Mouse (Mus musculus): ENCODE measurements around the gene Trak1. TPM values are rescaled to one million over a fixed set of nuclear protein-coding genes. Genes with fewer than 3 reads are reported as not detected.
A peak's percentile ranks its signal among the peaks of the same experiment; 100 is the strongest.
"Not testable (repeated sequence)": the region's sequence is repeated elsewhere in the genome, so short reads cannot be mapped to it uniquely, and the experiment has no call there.

The Trak1 gene
- polyA plus RNA-seq, 1 experiment from 2014 or later, result 25.9 TPM

DNA sequence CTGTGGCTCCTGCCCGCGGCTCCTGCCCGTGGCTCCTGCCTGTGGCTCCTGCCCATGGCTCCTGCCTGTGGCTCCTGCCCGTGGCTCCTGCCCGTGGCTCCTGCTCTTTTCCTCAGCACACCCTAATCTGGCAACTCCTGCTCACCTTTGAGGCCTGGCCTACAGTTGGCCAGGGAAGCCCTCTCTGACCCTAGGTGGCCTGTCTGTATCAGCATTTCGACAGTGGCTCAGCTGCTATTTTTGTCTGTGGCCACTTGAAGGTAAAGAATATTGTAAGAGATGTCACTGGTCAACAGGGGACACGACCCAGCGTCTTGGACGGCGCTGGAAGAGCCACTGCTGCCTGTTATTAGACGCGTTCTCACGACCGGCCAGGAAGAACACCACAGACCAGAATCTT lies 24.7 kb downstream of the Trak1 start:
- H3K27me3 ChIP-seq, result no peaks in the 10 kb centered on the region
- 94% methylated on average over 14 of the region's 14 CpGs for WGBS

GRCm38 (mm10) chr9:121328342-121328741 lies 31.0 kb downstream of the Trak1 start:
- ATAC-seq (ENCODE audit: insufficient number of reproducible peaks, low FRiP score, low TSS enrichment, low read depth); H3K9ac ChIP-seq; H3K27me3 ChIP-seq; H3K4me3 ChIP-seq; H3K4me2 ChIP-seq; H3K9me3 ChIP-seq; H3K27ac ChIP-seq; H3K36me3 ChIP-seq: not testable (repeated sequence)
- H3K4me1 ChIP-seq, result peaks cover 22% of the 10 kb centered on the region
- 89% methylated on average over 17 of the region's 21 CpGs for WGBS

More for the DNA sequence above, 24.7 kb downstream of the Trak1 start:
- Histone ChIP-seq H3K4me1 (peaks cover 16% of the 10 kb centered on the region), H3K4me2 (no peak overlapping the region), H3K27ac (no peak overlapping the region), H3K36me3 (no peaks in the 10 kb centered on the region), H3K4me3 (no peak overlapping the region), H3K9ac (no peak overlapping the region), H3K9me3 (no peaks in the 10 kb centered on the region)
- no peak for ATAC-seq (ENCODE audit: insufficient number of reproducible peaks, low FRiP score, low TSS enrichment, low read depth)

GRCm38 (mm10) chr9:121329181-121329580 lies 31.9 kb downstream of the Trak1 start:
- no peaks in the 10 kb centered on the region for H3K27me3 ChIP-seq
- no peak overlapping the region for H3K4me3 ChIP-seq
- peaks cover 4% of the 10 kb centered on the region; the same call in 1 of the 2 replicates for H3K36me3 ChIP-seq
- H3K27ac ChIP-seq, result 0 out of 2 replicates have a peak overlapping the region, but pooled peaks have one; percentile 1
- H3K9me3 ChIP-seq, result no peaks in the 10 kb centered on the region
- peaks cover 29% of the 10 kb centered on the region for H3K4me1 ChIP-seq
- 66% methylated on average over 8 of the region's 8 CpGs for WGBS
- no peak overlapping the region for H3K9ac ChIP-seq
- H3K4me2 ChIP-seq, result no peak overlapping the region
- ATAC-seq (ENCODE audit: insufficient number of reproducible peaks, low FRiP score, low TSS enrichment, low read depth), result no peak

DNA sequence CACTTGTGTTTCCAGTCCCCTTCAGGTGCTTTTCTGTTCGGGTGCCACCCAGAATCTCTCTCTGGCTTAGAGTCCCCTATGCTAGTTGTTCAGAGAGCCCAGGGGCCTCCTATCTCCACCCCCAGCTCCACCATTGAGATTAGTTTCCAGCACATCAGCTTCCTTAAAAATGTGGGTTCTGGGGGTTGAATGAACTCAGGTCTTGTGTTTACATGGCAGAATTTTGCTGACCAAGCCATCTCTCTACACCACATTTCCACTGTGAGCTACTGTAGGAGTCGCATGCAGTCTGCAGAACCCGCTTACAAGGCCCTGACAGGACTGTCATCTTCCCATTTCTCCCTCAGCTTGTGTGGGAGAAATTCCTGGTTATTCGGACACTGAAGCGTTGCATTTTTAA lies 32.8 kb downstream of the Trak1 start:
- Histone ChIP-seq H3K27ac (0 out of 2 replicates have a peak overlapping the region, but pooled peaks have one; percentile 5), H3K4me3 (no peak overlapping the region), H3K4me1 (peaks cover 37% of the 10 kb centered on the region), H3K4me2 (no peak overlapping the region), H3K27me3 (no peaks in the 10 kb centered on the region), H3K36me3 (peaks cover 4% of the 10 kb centered on the region; the same call in 1 of the 2 replicates), H3K9me3 (no peaks in the 10 kb centered on the region), H3K9ac (no peak overlapping the region)
- ATAC-seq (ENCODE audit: insufficient number of reproducible peaks, low FRiP score, low TSS enrichment, low read depth), result no peak
- 85% methylated on average over 5 of the region's 5 CpGs for WGBS

DNA sequence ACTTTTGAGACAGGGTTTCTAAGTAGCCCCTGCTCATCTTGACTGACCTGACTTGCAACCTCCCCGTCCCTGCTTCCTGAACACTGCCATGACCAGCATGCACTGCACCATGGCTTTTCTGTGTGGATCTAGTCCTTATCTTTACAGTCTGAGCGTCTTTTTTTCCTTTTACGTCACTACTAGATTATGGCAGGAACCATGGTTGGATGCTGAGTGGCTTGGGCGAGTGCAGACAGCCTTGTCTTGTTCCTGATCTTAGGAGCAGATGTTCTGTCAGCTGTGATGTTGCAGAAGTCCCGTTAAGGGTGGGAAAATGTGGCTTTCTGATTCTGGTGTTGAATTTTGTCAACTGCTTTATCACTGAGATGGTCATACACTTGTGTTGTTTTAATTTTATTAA lies 34.1 kb downstream of the Trak1 start:
- 27% methylated on average over 5 of the region's 5 CpGs for WGBS
- Histone ChIP-seq H3K27ac (peak overlapping the region; percentile 80), H3K9me3 (no peaks in the 10 kb centered on the region), H3K4me2 (no peak overlapping the region), H3K27me3 (no peaks in the 10 kb centered on the region), H3K4me1 (peaks cover 48% of the 10 kb centered on the region), H3K36me3 (peaks cover 4% of the 10 kb centered on the region; the same call in 1 of the 2 replicates), H3K9ac (no peak overlapping the region), H3K4me3 (no peak overlapping the region)
- ATAC-seq (ENCODE audit: insufficient number of reproducible peaks, low FRiP score, low TSS enrichment, low read depth), result no peak

GRCm38 (mm10) chr9:121331878-121332630 lies 34.8 kb downstream of the Trak1 start:
- Histone ChIP-seq H3K4me2 (peak overlapping the region; percentile 22; the same call in 1 of the 2 replicates), H3K4me1 (peaks cover 54% of the 10 kb centered on the region), H3K27ac (peak overlapping the region; percentile 80), H3K27me3 (no peaks in the 10 kb centered on the region), H3K9me3 (no peaks in the 10 kb centered on the region), H3K9ac (no peak overlapping the region), H3K36me3 (peaks cover 4% of the 10 kb centered on the region; the same call in 1 of the 2 replicates), H3K4me3 (no peak overlapping the region)
- WGBS, result 5% methylated on average over 8 of the region's 8 CpGs
- peak; percentile 75 for ATAC-seq (ENCODE audit: insufficient number of reproducible peaks, low FRiP score, low TSS enrichment, low read depth)

- WGBS, result 83% methylated on average over 5 of the region's 5 CpGs
- no peak for ATAC-seq (ENCODE audit: insufficient number of reproducible peaks, low FRiP score, low TSS enrichment, low read depth)
- H3K4me1 ChIP-seq, result peaks cover 65% of the 10 kb centered on the region
Observed at GRCm38 (mm10) chr9:121333559-121333958, 36.3 kb downstream of the Trak1 start.

DNA sequence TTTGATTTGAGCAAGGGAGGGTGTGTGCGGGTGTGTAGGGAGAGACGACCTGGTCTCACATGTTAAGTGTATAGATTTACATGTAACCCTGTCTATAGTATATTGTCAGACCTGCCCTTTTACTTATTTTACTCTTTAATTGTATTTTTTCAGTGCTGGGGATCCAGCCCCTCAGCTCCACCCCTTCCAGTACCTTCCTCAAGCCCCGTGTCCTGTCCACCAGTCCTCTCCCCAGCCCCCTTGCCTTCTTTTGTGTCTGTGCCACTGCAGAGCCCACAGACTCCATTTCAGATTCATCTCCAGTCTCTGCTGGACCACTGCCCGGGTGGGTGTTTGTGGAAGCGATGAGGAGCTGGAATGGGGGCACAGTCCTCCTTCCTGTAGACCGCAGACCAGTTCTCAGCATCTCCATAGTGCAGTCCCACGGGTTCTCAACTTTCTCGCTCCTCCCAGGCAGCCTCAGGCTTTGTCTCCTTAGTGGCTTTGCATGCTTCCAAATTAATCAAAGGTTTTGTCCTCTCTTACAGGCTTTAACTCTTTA lies 37.1 kb downstream of the Trak1 start:
- H3K4me2 ChIP-seq, result no peak overlapping the region
- peaks cover 60% of the 10 kb centered on the region for H3K4me1 ChIP-seq
- no peaks in the 10 kb centered on the region for H3K27me3 ChIP-seq
- 58% methylated on average over 8 of the region's 8 CpGs for WGBS
- no peak overlapping the region for H3K27ac ChIP-seq
- no peaks in the 10 kb centered on the region for H3K36me3 ChIP-seq
- no peak overlapping the region for H3K9ac ChIP-seq
- H3K9me3 ChIP-seq, result no peaks in the 10 kb centered on the region
- no peak overlapping the region for H3K4me3 ChIP-seq
- ATAC-seq (ENCODE audit: insufficient number of reproducible peaks, low FRiP score, low TSS enrichment, low read depth), result no peak

More at GRCm38 (mm10) chr9:121333559-121333958, 36.3 kb downstream of the Trak1 start:
- Histone ChIP-seq H3K27me3 (no peaks in the 10 kb centered on the region), H3K9ac (no peak overlapping the region), H3K9me3 (no peaks in the 10 kb centered on the region), H3K27ac (no peak overlapping the region), H3K4me3 (no peak overlapping the region), H3K36me3 (peaks cover 3% of the 10 kb centered on the region; the same call in 1 of the 2 replicates), H3K4me2 (no peak overlapping the region)

DNA sequence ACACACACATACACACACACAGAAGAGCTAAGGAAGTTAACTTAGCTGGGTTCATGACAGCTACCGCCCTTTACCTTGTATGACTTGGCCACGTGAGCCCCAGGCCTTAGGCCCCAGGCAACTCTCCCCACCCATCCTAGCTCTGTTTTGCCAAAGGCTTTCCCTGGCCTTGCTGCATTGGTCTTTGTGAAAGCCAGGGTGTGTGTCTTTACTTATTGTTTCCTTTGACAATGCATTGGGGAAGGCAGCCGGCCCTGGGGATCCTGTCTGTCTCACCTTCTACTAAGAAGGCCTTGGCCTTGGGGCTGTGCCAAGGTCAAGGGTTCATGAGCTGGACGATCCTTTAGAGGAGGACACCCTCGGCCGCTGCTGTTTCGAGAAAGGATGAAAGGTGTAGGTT lies 38.3 kb downstream of the Trak1 start:
- no peak for ATAC-seq (ENCODE audit: insufficient number of reproducible peaks, low FRiP score, low TSS enrichment, low read depth)
- WGBS, result 58% methylated on average over 7 of the region's 7 CpGs
- peak overlapping the region; percentile 74; the same call in 1 of the 2 replicates for H3K27ac ChIP-seq
- no peaks in the 10 kb centered on the region for H3K36me3 ChIP-seq
- H3K4me3 ChIP-seq, result no peak overlapping the region
- no peak overlapping the region for H3K9ac ChIP-seq
- no peaks in the 10 kb centered on the region for H3K9me3 ChIP-seq
- H3K27me3 ChIP-seq, result no peaks in the 10 kb centered on the region
- H3K4me1 ChIP-seq, result peaks cover 58% of the 10 kb centered on the region
- H3K4me2 ChIP-seq, result no peak overlapping the region

DNA sequence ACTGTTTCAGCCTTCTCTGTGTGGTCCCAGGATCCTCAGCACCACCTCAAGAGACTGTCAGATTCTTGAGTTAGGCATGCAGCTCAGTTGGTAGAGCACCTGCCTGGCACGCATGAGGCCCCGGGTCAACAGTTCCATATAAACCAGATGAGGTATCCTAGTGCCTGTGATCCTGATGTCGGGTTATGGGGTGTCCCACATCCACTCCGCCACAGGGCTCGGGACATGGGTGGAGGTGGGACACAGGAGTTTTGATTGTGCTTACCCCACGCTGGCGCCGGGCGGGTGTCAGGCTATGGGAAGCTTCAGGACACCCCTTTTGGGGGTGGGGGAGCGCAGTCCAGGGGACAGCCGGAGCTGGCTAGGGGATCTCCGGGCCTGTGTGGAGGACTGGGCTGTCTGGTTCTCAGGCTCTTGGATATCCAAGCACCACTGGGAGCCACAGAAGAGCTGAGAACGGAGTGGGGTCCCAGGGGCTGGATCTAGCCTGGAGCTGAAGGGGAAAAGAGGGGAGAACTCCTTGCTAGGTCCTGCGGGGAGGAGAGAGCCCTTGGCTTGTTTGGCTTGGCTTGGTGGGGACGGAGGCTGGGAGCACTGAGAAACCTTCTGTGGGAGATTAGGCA lies 39.1 kb downstream of the Trak1 start:
- 79% methylated on average over 15 of the region's 15 CpGs for WGBS

GRCm38 (mm10) chr9:121337216-121337937 lies 40.1 kb downstream of the Trak1 start:
- Histone ChIP-seq H3K36me3 (no peaks in the 10 kb centered on the region), H3K27ac (peak overlapping the region; percentile 74), H3K27me3 (no peaks in the 10 kb centered on the region), H3K4me3 (no peak overlapping the region), H3K4me2 (no peak overlapping the region), H3K9ac (no peak overlapping the region), H3K9me3 (no peaks in the 10 kb centered on the region), H3K4me1 (peaks cover 57% of the 10 kb centered on the region)
- 52% methylated on average over 9 of the region's 9 CpGs for WGBS
- ATAC-seq (ENCODE audit: insufficient number of reproducible peaks, low FRiP score, low TSS enrichment, low read depth), result no peak

More for the DNA sequence above, 39.1 kb downstream of the Trak1 start:
- Histone ChIP-seq H3K36me3 (no peaks in the 10 kb centered on the region), H3K4me3 (no peak overlapping the region), H3K4me2 (no peak overlapping the region), H3K27me3 (no peaks in the 10 kb centered on the region), H3K4me1 (peaks cover 55% of the 10 kb centered on the region), H3K27ac (peak overlapping the region; percentile 74; the same call in 1 of the 2 replicates), H3K9me3 (no peaks in the 10 kb centered on the region), H3K9ac (no peak overlapping the region)
- no peak for ATAC-seq (ENCODE audit: insufficient number of reproducible peaks, low FRiP score, low TSS enrichment, low read depth)

Measured in limb, embryonic 15.5 days (tissue).